Mouse (Mus musculus): Measurements from ENCODE around the gene Usp39. TPM values are rescaled to one million over a fixed set of nuclear protein-coding genes. Genes with fewer than 3 reads are reported as not detected.

Usp39 gene
- total RNA-seq (2014; rRNA removed) (59.3 and 64.6 TPM in 2 replicates), polyA plus RNA-seq (2015; fragmentation: Nextera tagmentation; extraction: Ambion mirVana) (33.1 and 34.1 TPM in 2 replicates)

DNA sequence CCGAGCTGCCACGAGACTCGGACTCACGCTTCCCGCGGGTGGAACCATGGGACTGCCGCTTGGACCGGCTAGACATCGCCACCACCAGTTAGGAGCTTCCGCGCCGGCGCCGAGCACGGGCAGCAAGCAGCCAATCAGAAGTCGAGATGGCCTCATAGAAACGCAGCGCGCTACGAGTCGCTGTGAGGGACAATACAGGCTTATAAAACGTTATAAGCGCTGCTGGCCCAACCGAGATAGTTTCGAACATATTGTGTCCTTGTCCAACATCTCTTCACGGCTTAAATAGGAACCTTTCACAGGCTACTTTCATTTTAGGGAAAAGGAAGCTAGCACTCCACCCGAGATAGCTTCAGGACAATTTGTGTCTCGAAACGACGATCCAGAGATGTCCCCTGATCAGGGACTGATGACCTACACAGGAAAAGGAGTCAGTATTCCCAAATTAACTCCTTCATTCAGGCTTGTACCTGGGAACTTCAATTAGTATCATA lies at the start of gene Usp39:
Gene Usp39, minus strand, starts transcription at position 111 of the 494 bp plus-strand sequence.
- peaks cover 16% of the 10 kb centered on the region for H3K4me1 ChIP-seq (ENCODE audit: insufficient read depth, low read length)
- peak; percentile 86 for ATAC-seq

DNA sequence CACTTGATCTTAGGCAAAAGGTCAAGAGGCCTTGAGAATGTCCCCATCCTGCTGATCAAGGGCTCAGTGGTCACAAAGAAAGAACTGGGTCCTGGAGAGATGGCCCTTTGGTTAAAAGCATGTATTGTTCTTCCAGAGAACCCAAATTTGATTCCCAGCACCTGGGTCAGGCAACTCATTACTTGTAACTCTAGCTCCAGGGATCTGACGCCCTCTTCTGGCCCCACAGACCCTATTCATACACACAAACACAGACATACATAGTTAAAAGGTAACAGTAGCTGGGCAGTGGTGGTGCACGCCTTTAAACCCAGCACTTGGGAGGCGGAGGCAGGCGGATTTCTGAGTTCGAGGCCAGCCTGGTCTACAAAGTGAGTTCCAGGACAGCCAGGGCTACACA lies 47.4 kb upstream of the Usp39 start:
- no peak for ATAC-seq
- H3K27me3 ChIP-seq (ENCODE audit: insufficient read depth, low read length) = peaks cover 7% of the 10 kb centered on the region; the same call in 1 of the 2 replicates
- H3K4me1 ChIP-seq (ENCODE audit: insufficient read depth, low read length) = 0 out of 2 replicates have a peak, but pooled peaks cover 5% of the 10 kb centered on the region
- no peaks in the 10 kb centered on the region for H3K36me3 ChIP-seq (ENCODE audit: insufficient read depth, low read length)
- no peaks in the 10 kb centered on the region for H3K9me3 ChIP-seq (ENCODE audit: low read length)
- 88% methylated on average over 5 of the region's 5 CpGs for WGBS
- H3K4me2 ChIP-seq (ENCODE audit: low read depth, low read length) = no peak overlapping the region
- H3K4me3 ChIP-seq (ENCODE audit: low read length) = no peak overlapping the region
- H3K27ac ChIP-seq = no peak overlapping the region
- TF ChIP-seq CTCF (IDR thresholded peaks at IDR 0.05; ENCODE audit: low read depth) = no peak
- no peak overlapping the region for H3K9ac ChIP-seq (replicated peaks; ENCODE audit: low read length)
- no peak for DNase-seq (ENCODE audit: low spot score)

More for the DNA sequence above, at the start of gene Usp39:
- DNase-seq (ENCODE audit: low spot score) = peak; percentile 97
- peak within 1 kb of the TSS; percentile 88 for H3K4me3 ChIP-seq (ENCODE audit: low read length)
- H3K4me2 ChIP-seq (ENCODE audit: low read depth, low read length) = peak within 1 kb of the TSS; percentile 82
- TF ChIP-seq CTCF (IDR thresholded peaks at IDR 0.05; ENCODE audit: low read depth) = no peak; the same call in 1 of the 2 replicates
- H3K36me3 ChIP-seq (ENCODE audit: insufficient read depth, low read length) = peaks cover 14% of the 10 kb centered on the region; the same call in 1 of the 2 replicates
- H3K27me3 ChIP-seq (ENCODE audit: insufficient read depth, low read length) = no peaks in the 10 kb centered on the region
- H3K9me3 ChIP-seq (ENCODE audit: low read length) = no peaks in the 10 kb centered on the region
- WGBS = under 1% methylated on average over 30 of the region's 30 CpGs
- H3K27ac ChIP-seq = peak within 1 kb of the TSS; percentile 77
- H3K9ac ChIP-seq (replicated peaks; ENCODE audit: low read length) = peak within 1 kb of the TSS; percentile 83

DNA sequence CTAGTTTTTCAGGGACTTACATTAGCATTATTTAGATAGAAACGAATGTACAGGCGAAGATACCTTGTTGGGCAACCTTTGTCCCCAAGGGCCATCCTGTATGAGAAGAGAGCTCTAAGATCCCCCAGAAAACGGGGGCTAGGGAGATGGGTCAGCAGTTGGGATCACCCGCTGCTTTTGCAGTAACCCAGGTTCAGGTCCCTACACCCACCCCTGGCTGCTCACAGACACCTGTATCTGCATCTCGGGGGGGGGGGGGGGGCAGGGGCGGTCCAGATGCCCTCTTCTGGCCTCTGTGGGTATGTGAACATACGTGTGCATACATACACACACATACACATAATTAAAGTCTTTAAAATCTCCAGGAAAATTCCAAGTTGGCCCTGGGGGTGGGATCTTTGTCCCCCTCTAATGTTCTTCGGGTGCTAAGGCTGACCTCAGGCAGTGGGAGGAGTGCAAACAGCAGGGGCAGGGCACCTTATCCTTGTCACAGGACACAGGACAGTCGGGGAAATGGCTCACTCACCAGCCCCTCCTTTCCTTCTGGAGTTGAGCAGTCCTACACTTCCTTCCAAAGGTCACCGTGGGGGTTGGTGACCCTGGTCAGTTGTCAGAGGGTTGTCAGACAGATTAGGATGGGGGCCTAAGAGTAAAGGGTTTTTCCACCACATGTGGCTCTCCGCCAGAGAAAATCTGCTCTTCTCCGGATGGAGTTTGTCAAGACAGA lies 46.0 kb upstream of the Usp39 start:
- no peaks in the 10 kb centered on the region for H3K36me3 ChIP-seq (ENCODE audit: insufficient read depth, low read length)
- ATAC-seq (peak; percentile 46; the same call in 1 of the 2 replicates), DNase-seq (ENCODE audit: low spot score) (no peak)
- H3K27me3 ChIP-seq (ENCODE audit: insufficient read depth, low read length) = peaks cover 7% of the 10 kb centered on the region; the same call in 1 of the 2 replicates
- peak overlapping the region; percentile 61 for H3K4me2 ChIP-seq (ENCODE audit: low read depth, low read length)
- TF ChIP-seq CTCF (IDR thresholded peaks at IDR 0.05; ENCODE audit: low read depth) = 0 out of 2 replicates have a peak, but pooled peaks have one; percentile 1
- H3K9me3 ChIP-seq (ENCODE audit: low read length) = no peaks in the 10 kb centered on the region
- H3K27ac ChIP-seq = peak overlapping the region; percentile 67; the same call in 1 of the 2 replicates
- WGBS = 25% methylated on average over 12 of the region's 12 CpGs
- H3K4me1 ChIP-seq (ENCODE audit: insufficient read depth, low read length) = 0 out of 2 replicates have a peak, but pooled peaks cover 5% of the 10 kb centered on the region
- 0 out of 2 replicates have a peak overlapping the region, but pooled peaks have one; percentile 40 for H3K9ac ChIP-seq (replicated peaks; ENCODE audit: low read length)
- peak overlapping the region; percentile 35 for H3K4me3 ChIP-seq (ENCODE audit: low read length)

DNA sequence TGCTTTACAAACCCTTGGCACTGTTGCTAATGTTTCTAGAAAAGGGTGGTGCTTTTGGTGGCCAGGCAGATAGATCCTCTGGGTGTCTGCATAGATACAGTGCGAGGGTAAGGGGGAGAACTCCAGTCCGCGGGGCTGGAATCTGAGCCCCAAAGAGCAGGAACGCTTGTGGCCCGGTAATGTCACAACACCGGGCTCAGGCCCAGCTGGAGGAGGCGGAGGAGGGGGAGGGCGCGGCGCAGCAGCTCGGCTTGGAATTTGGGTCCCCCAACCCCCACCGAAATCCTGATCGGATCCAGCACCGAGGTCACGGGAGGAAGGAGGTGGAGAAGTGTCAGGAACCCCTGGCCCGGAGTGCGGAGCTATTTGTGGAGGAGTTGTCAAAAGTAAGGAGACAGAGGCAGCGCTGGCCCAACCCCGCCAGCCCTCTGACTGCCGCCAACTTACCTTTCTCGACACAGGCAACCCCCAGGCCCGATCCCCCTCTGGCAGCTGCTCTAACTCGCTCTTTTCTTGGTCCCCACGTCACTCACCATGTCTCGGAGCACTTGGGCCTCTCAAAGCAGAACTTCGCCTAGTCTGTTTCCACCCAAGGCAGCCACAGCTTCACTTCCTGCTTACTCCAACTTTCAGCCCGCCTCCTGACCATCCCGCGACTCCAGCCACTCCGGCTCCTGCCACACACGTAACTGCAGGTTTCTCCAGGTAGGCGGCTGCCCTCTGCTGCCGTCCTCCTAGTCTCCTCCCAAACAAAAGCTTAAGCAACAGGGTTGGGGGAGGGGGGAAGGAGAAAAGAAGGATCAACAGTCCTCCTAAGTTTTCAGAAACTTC lies 45.2 kb upstream of the Usp39 start, which contains the start of gene Vamp8:
Gene Vamp8, minus strand, starts transcription at position 763 of the 831 bp plus-strand sequence.
- peaks cover 7% of the 10 kb centered on the region; the same call in 1 of the 2 replicates for H3K27me3 ChIP-seq (ENCODE audit: insufficient read depth, low read length)
- TF ChIP-seq CTCF (IDR thresholded peaks at IDR 0.05; ENCODE audit: low read depth) = peak; percentile 5; the same call in 1 of the 2 replicates
- peak within 1 kb of the TSS; percentile 40 for H3K9ac ChIP-seq (replicated peaks; ENCODE audit: low read length)
- 0 out of 2 replicates have a peak, but pooled peaks cover 5% of the 10 kb centered on the region for H3K4me1 ChIP-seq (ENCODE audit: insufficient read depth, low read length)
- WGBS = 3% methylated on average over 32 of the region's 33 CpGs
- H3K4me3 ChIP-seq (ENCODE audit: low read length) = peak within 1 kb of the TSS; percentile 35
- H3K9me3 ChIP-seq (ENCODE audit: low read length) = no peaks in the 10 kb centered on the region
- ATAC-seq (peak; percentile 67), DNase-seq (ENCODE audit: low spot score) (peak; percentile 48)
- peak within 1 kb of the TSS; percentile 67; the same call in 1 of the 2 replicates for H3K27ac ChIP-seq
- H3K36me3 ChIP-seq (ENCODE audit: insufficient read depth, low read length) = no peaks in the 10 kb centered on the region
- H3K4me2 ChIP-seq (ENCODE audit: low read depth, low read length) = peak within 1 kb of the TSS; percentile 61

DNA sequence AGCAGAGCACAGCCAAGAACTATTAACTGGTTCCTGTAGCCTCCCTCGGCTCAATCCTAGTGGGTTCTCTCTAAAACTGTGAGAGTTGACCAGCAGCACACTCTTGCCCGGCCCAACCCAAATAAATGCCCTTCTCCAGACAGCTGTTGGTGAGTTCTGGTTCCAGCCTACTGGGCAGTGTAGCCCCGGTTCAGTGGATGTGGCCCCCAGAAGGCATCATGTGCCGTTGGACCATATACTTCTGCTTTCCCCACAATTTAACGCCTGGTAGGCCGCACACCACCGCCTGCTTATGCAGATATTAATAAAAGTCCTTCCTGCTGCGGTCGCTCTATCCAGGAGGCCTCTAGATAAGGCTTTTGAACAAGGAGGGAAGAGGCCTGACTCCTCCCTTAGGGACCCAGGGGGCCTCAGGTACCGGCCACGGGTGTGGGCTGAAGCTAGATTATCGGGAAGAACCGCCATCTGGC lies 44.5 kb upstream of the Usp39 start:
- H3K9me3 ChIP-seq (ENCODE audit: low read length) = no peaks in the 10 kb centered on the region
- DNase-seq (ENCODE audit: low spot score) = no peak
- TF ChIP-seq CTCF (IDR thresholded peaks at IDR 0.05; ENCODE audit: low read depth) = no peak
- H3K36me3 ChIP-seq (ENCODE audit: insufficient read depth, low read length) = no peaks in the 10 kb centered on the region
- 35% methylated on average over 13 of the region's 13 CpGs for WGBS
- H3K4me1 ChIP-seq (ENCODE audit: insufficient read depth, low read length) = 0 out of 2 replicates have a peak, but pooled peaks cover 5% of the 10 kb centered on the region
- peak overlapping the region; percentile 61 for H3K4me2 ChIP-seq (ENCODE audit: low read depth, low read length)
- peak; percentile 33; the same call in 1 of the 2 replicates for ATAC-seq
- H3K27me3 ChIP-seq (ENCODE audit: insufficient read depth, low read length) = peaks cover 7% of the 10 kb centered on the region; the same call in 1 of the 2 replicates
- peak overlapping the region; percentile 67; the same call in 1 of the 2 replicates for H3K27ac ChIP-seq
- H3K9ac ChIP-seq (replicated peaks; ENCODE audit: low read length) = peak overlapping the region; percentile 40
- peak overlapping the region; percentile 35 for H3K4me3 ChIP-seq (ENCODE audit: low read length)

All from hindbrain, postnatal 0 days (tissue).